ENCODE assay signal across 25 mouse cellular contexts in genomic region chr8:109013577-109013976, GRCm38 (mm10).
DNase-seq lines count a peak whose midpoint lies in the region; ATAC-seq and TF ChIP-seq lines count a peak whose summit lies in the region.
"Had no signal": no experiment of that assay in that cellular context is flagged by ENCODE, and none has a peak within 500 bp of the region (broad histone marks: within the 10 kb centered on the region; RNA-seq: fewer than 3 reads in every experiment).

No protein-coding gene starts in this region.

- no peak overlapping the region for H3K4me3 ChIP-seq in kidney, postnatal 0 days (replicated peaks; ENCODE audit: low read depth, low read length)
- H3K4me3 ChIP-seq in liver, embryonic 16.5 days (ENCODE audit: low read depth, low read length), result no peak overlapping the region
- no peak overlapping the region for H3K4me3 ChIP-seq in liver, postnatal 0 days (ENCODE audit: low read depth, low read length)
- no peak overlapping the region for H3K4me3 ChIP-seq in thymus, adult 2 months (ENCODE audit: control insufficient read depth, insufficient read depth, low read length)
- H3K4me3 ChIP-seq: embryonic facial prominence, embryonic 10.5 days; embryonic facial prominence, embryonic 13.5 days; erythroblast, embryonic 14.5 days; forebrain, embryonic 12.5 days; forebrain, embryonic 15.5 days; heart, embryonic 12.5 days; heart, embryonic 15.5 days had no signal

- peak; percentile 43; the same call in 1 of the 2 replicates for ATAC-seq in kidney, postnatal 0 days (replicated peaks; ENCODE audit: low FRiP score, low read depth)
- ATAC-seq in liver, embryonic 16.5 days (ENCODE audit: low read depth), result peak; percentile 68
- ATAC-seq in liver, postnatal 0 days, result peak; percentile 47
- ATAC-seq: CD4-positive, CD25-positive, alpha-beta regulatory T cell, adult 4 months; forebrain, embryonic 15.5 days had no signal

- whole genome bisulfite sequencing in kidney, postnatal 0 days, result 42% methylated on average over 7 of the region's 7 CpGs
- WGBS in liver, embryonic 16.5 days (ENCODE audit: insufficient replicate concordance), result 50% methylated on average over 7 of the region's 7 CpGs
- 55% methylated on average over 7 of the region's 7 CpGs for WGBS in liver, postnatal 0 days (ENCODE audit: insufficient replicate concordance)
- WGBS in thymus, adult 2 months, result 81% methylated on average over 7 of the region's 7 CpGs

- H3K27me3 ChIP-seq in kidney, postnatal 0 days (ENCODE audit: insufficient read depth, low read length), result no peaks in the 10 kb centered on the region
- no peaks in the 10 kb centered on the region for H3K27me3 ChIP-seq in liver, embryonic 16.5 days (ENCODE audit: control insufficient read depth, insufficient read depth, low read depth, low read length)
- H3K27me3 ChIP-seq in liver, postnatal 0 days (ENCODE audit: insufficient read depth, low read length), result no peaks in the 10 kb centered on the region
- no peaks in the 10 kb centered on the region for H3K27me3 ChIP-seq in thymus, adult 2 months (ENCODE audit: control insufficient read depth, insufficient read depth, low read length)
- H3K27me3 ChIP-seq: embryonic facial prominence, embryonic 13.5 days; forebrain, embryonic 15.5 days; heart, embryonic 12.5 days; heart, embryonic 15.5 days had no signal

- TF ChIP-seq POLR2A in thymus, adult 2 months (IDR thresholded peaks at IDR 0.05; ENCODE audit: control insufficient read depth, extremely low read depth, insufficient read depth, low read length, poor library complexity), result no peak

- no peaks in the 10 kb centered on the region for H3K9me3 ChIP-seq in kidney, postnatal 0 days (replicated peaks; ENCODE audit: low read length)
- H3K9me3 ChIP-seq in liver, embryonic 16.5 days (replicated peaks; ENCODE audit: control insufficient read depth, low read length), result no peaks in the 10 kb centered on the region
- H3K9me3 ChIP-seq in liver, postnatal 0 days (ENCODE audit: low read length), result no peaks in the 10 kb centered on the region
- H3K9me3 ChIP-seq: embryonic facial prominence, embryonic 10.5 days; embryonic facial prominence, embryonic 13.5 days; forebrain, embryonic 12.5 days; forebrain, embryonic 15.5 days; heart, embryonic 15.5 days had no signal

- H3K36me3 ChIP-seq in kidney, postnatal 0 days (ENCODE audit: insufficient read depth, low read length), result no peaks in the 10 kb centered on the region
- H3K36me3 ChIP-seq in liver, embryonic 16.5 days (ENCODE audit: control insufficient read depth, insufficient read depth), result no peaks in the 10 kb centered on the region
- H3K36me3 ChIP-seq in liver, postnatal 0 days (replicated peaks; ENCODE audit: insufficient read depth, low read length), result no peaks in the 10 kb centered on the region
- no peaks in the 10 kb centered on the region for H3K36me3 ChIP-seq in thymus, adult 2 months (ENCODE audit: control insufficient read depth, insufficient read depth, low read length)
- H3K36me3 ChIP-seq: embryonic facial prominence, embryonic 10.5 days; embryonic facial prominence, embryonic 13.5 days; forebrain, embryonic 12.5 days; forebrain, embryonic 15.5 days; heart, embryonic 12.5 days; heart, embryonic 15.5 days had no signal

- no peaks in the 10 kb centered on the region for H3K4me1 ChIP-seq in kidney, postnatal 0 days (replicated peaks; ENCODE audit: insufficient read depth, low read length)
- no peaks in the 10 kb centered on the region for H3K4me1 ChIP-seq in liver, embryonic 16.5 days (ENCODE audit: control insufficient read depth, low read depth, low read length)
- H3K4me1 ChIP-seq in liver, postnatal 0 days (ENCODE audit: insufficient read depth), result no peaks in the 10 kb centered on the region; the same call in 1 of the 2 replicates
- no peaks in the 10 kb centered on the region for H3K4me1 ChIP-seq in thymus, adult 2 months (replicated peaks; ENCODE audit: control insufficient read depth, insufficient read depth, low read length)
- H3K4me1 ChIP-seq: forebrain, embryonic 15.5 days; heart, embryonic 15.5 days had no signal

- no peak overlapping the region for H3K9ac ChIP-seq in kidney, postnatal 0 days (ENCODE audit: low read depth, low read length)
- H3K9ac ChIP-seq in liver, embryonic 16.5 days (ENCODE audit: low read depth, low read length), result no peak overlapping the region
- H3K9ac ChIP-seq in liver, postnatal 0 days (replicated peaks), result no peak overlapping the region
- H3K9ac ChIP-seq: embryonic facial prominence, embryonic 13.5 days; forebrain, embryonic 12.5 days; forebrain, embryonic 15.5 days; heart, embryonic 12.5 days; heart, embryonic 15.5 days had no signal

- H3K27ac ChIP-seq in kidney, postnatal 0 days, result no peak overlapping the region
- H3K27ac ChIP-seq in liver, embryonic 16.5 days (ENCODE audit: low read length), result no peak overlapping the region
- peak overlapping the region; percentile 41; the same call in 1 of the 2 replicates for H3K27ac ChIP-seq in liver, postnatal 0 days (ENCODE audit: low read depth)
- no peak overlapping the region for H3K27ac ChIP-seq in thymus, adult 2 months (ENCODE audit: control insufficient read depth, insufficient read depth, low read length)
- H3K27ac ChIP-seq: embryonic facial prominence, embryonic 10.5 days; embryonic facial prominence, embryonic 13.5 days; forebrain, embryonic 15.5 days; heart, embryonic 15.5 days had no signal

- H3K4me2 ChIP-seq in kidney, postnatal 0 days (ENCODE audit: low read length), result no peak overlapping the region
- H3K4me2 ChIP-seq in liver, embryonic 16.5 days (ENCODE audit: low read depth, low read length), result no peak overlapping the region
- no peak overlapping the region for H3K4me2 ChIP-seq in liver, postnatal 0 days (ENCODE audit: low read depth, low read length)
- H3K4me2 ChIP-seq: embryonic facial prominence, embryonic 13.5 days; forebrain, embryonic 12.5 days; forebrain, embryonic 15.5 days; heart, embryonic 12.5 days; heart, embryonic 15.5 days had no signal

- TF ChIP-seq CTCF in kidney, postnatal 0 days (IDR thresholded peaks at IDR 0.05; ENCODE audit: low read depth), result no peak
- no peak for TF ChIP-seq CTCF in liver, postnatal 0 days (IDR thresholded peaks at IDR 0.05; ENCODE audit: low read depth)
- TF ChIP-seq CTCF in thymus, adult 2 months (IDR thresholded peaks at IDR 0.05; ENCODE audit: borderline replicate concordance, control insufficient read depth, extremely low read depth, insufficient read depth, low read length, poor library complexity), result no peak

- DNase-seq in kidney, postnatal 0 days (ENCODE audit: low spot score), result no peak
- no peak for DNase-seq in kidney, postnatal 10 days
- no peak for DNase-seq in liver
- no peak for DNase-seq in liver, postnatal 0 days
- DNase-seq in thymus, adult 2 months, result no peak
- DNase-seq: adrenal gland, adult 2 months; adrenal gland, postnatal 14 days; cerebellum, adult 11 months; cerebellum, adult 2 months; cerebellum, postnatal 10 days; cerebellum, postnatal 36 days; embryo, embryonic 11 days; gastrocnemius, postnatal 25 days; heart, adult 18-20 months; heart, postnatal 10 days; heart, postnatal 36 days had no signal

- no peak for TF ChIP-seq EP300 in liver, postnatal 0 days (IDR thresholded peaks at IDR 0.05; ENCODE audit: low read depth)
